Mouse (Mus musculus) erythroblast, embryonic 14.5 days (primary cell): ENCODE measurements around the gene Ubqln1.

ENCODE experiments used
- GATA1 ChIP-seq: IDR thresholded peaks from 2 replicates; pipeline ENCODE4 v1.6.1; 2012; ENCODE audit warnings: low read length, inconsistent platforms, mixed read lengths
- TAL1 ChIP-seq: IDR thresholded peaks from 3 replicates; pipeline ENCODE4 v1.6.1; 2012; ENCODE audit warnings: low read length, inconsistent platforms, mixed read lengths

DNA sequence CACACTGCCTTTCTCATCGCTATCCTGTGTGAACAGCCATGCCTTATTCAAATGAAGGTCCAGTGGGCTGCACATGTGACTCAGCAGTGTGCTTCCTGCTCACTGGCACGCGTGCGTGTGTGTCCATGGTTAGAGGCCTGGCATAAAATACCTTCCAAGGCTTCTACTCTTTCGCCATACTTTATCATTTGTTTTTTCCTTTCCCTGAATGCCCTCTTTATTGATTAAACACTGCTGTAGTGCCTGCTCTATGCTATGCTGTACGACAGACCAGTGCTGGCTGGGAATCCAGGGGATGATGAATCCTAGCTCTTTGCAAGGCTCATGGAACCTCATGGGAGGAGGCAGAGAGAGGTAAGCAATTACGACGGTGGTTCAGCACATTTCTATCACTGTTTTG lies 16.6 kb upstream of the Ubqln1 start:
- no peak for TF ChIP-seq GATA1
- no peak for TF ChIP-seq TAL1
